Mouse (Mus musculus) intestine, embryonic 15.5 days (tissue): ENCODE measurements around the gene Gm48552. TPM values are rescaled to one million over a fixed set of nuclear protein-coding genes. Genes with fewer than 3 reads are reported as not detected.

Source experiments
- ATAC-seq: fragments of 200-750 bp; cut with Nextera tagmentation; 2 replicates; pipeline ENCODE4 v1.8.0; 2017; ENCODE audit warnings: moderate TSS enrichment, moderate library complexity
- H3K27ac ChIP-seq: fragments of 300-500 bp; sonication (generic); 2 replicates; pipeline ENCODE4 v1.5.1; 2015; ENCODE audit warnings: mild to moderate bottlenecking, inconsistent platforms
- H3K27me3 ChIP-seq: fragments of 300-500 bp; sonication (generic); replicated peaks from 2 replicates; pipeline ENCODE4 v1.6.1; 2015; ENCODE audit warnings: inconsistent platforms
- H3K36me3 ChIP-seq: fragments of 300-500 bp; sonication (generic); 2 replicates; pipeline ENCODE4 v1.6.1; 2015; ENCODE audit warnings: inconsistent platforms
- H3K4me1 ChIP-seq: fragments of 300-500 bp; sonication (generic); replicated peaks from 2 replicates; pipeline ENCODE4 v1.6.1; 2015; ENCODE audit warnings: inconsistent platforms
- H3K4me2 ChIP-seq: fragments of 300-500 bp; sonication (generic); replicated peaks from 2 replicates; pipeline ENCODE4 v1.6.1; 2015; ENCODE audit warnings: mild to moderate bottlenecking, inconsistent platforms
- H3K4me3 ChIP-seq: fragments of 300-500 bp; sonication (generic); replicated peaks from 2 replicates; pipeline ENCODE4 v1.5.1; 2015; ENCODE audit warnings: inconsistent platforms
- H3K9ac ChIP-seq: fragments of 300-500 bp; sonication (generic); 2 replicates; pipeline ENCODE4 v1.6.1; 2015; ENCODE audit warnings: inconsistent platforms
- H3K9me3 ChIP-seq: fragments of 300-500 bp; sonication (generic); 2 replicates; pipeline ENCODE4 v1.6.1; 2016; ENCODE audit warnings: inconsistent platforms
- WGBS: fragments of 180-500 bp; shearing (Covaris S2); methylation state at CpG from one replicate; pipeline ENCODE4 v1.1.7; 2015; 5-methylcytosine and 5-hydroxymethylcytosine counted together
- polyA plus RNA-seq: library from polyadenylated mRNA; unstranded; fragments of >200 nt; fragmentation: Nextera tagmentation; extraction: Ambion mirVana; gene quantifications from 2 replicates; pipeline ENCODE4 v1.2.1, GENCODE M21; 2015

Gene Gm48552
- polyA plus RNA-seq, 1 experiment from 2014 or later, result 1.4 TPM

DNA sequence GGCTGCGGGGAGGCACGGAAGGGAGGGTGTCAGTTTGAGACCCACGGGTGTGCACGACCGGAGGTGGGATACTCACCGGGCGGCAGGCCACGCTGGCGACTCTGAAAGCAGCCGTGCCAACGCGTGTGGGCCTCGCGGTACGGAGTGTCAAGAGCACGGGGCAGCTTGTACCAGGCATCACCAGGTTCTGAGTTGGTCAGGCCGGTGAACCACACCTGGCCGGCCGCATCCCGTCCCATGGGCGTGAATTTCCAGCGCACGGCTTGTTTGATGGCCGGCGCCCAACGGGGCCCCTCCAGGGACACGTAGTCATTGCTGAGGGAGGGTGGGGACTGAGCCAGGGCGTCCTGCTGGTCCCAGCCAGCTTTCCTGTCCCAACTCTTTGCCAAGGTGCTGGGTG lies 24.1 kb upstream of the Gm48552 start:
- 9% methylated on average over 28 of the region's 28 CpGs for WGBS
- Histone ChIP-seq H3K9me3 (no peaks in the 10 kb centered on the region), H3K36me3 (peaks cover 34% of the 10 kb centered on the region), H3K4me1 (peaks cover 53% of the 10 kb centered on the region), H3K4me3 (peak overlapping the region; percentile 25), H3K4me2 (peak overlapping the region; percentile 66), H3K27ac (peak overlapping the region; percentile 3), H3K9ac (peak overlapping the region; percentile 44), H3K27me3 (peaks cover 10% of the 10 kb centered on the region)
- peak; percentile 26 for ATAC-seq

GRCm38 (mm10) chr10:81365073-81365472 lies 23.7 kb upstream of the Gm48552 start:
- Histone ChIP-seq H3K36me3 (peaks cover 36% of the 10 kb centered on the region), H3K4me1 (peaks cover 49% of the 10 kb centered on the region), H3K4me2 (peak overlapping the region; percentile 66; the same call in 1 of the 2 replicates), H3K4me3 (no peak overlapping the region), H3K27ac (peak overlapping the region; percentile 3), H3K27me3 (peaks cover 10% of the 10 kb centered on the region), H3K9me3 (no peaks in the 10 kb centered on the region), H3K9ac (no peak overlapping the region; the same call in 1 of the 2 replicates)
- 35% methylated on average over 4 of the region's 4 CpGs for WGBS
- ATAC-seq, result peak; percentile 24

DNA sequence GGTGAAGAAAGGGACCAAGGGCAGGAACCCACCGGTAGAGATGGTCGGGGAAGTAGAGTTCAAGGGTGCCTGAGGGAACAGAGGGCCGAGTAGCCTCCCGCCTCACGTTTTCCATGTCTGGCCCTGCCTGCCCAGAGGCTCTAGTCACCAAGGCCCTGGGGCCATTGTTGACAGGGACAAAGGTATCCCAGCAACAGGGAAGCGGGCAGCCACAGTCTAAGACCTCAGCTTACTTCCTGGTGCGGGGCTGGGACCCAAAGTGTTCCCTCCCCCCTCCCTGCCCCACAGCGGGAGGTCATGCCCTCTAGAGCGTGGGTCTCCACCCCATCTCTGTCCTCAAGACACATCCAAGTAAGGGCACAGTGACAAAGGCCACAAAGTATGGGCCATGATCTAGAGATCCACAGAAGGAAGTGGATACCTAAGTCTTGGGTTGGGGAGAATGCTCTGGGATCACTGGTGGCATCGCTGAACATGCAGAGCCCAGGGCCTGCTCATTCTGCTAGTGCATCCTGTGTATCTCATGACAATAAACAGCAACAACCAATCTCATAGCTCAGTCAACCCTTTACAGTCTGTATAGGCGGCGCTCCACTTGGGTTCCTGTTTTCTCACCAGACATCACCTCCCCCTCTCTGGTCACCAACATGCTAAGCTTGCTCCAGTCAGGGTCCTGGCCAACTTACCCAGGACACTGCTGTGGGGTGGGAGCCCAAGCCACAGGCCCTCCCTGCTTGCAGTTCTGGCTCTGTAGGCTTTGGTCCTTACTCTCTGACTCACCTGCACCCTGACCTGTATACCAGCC lies 22.9 kb upstream of the Gm48552 start, which contains the start of gene 4930404N11Rik:
Gene 4930404N11Rik, minus strand, starts transcription at position 145 of the 805 bp plus-strand sequence.
- H3K9ac ChIP-seq, result peak within 1 kb of the TSS; percentile 44; the same call in 1 of the 2 replicates
- H3K4me2 ChIP-seq, result peak within 1 kb of the TSS; percentile 66
- peaks cover 44% of the 10 kb centered on the region for H3K4me1 ChIP-seq
- H3K27ac ChIP-seq, result peak within 1 kb of the TSS; percentile 3
- H3K4me3 ChIP-seq, result peak within 1 kb of the TSS; percentile 25
- peaks cover 43% of the 10 kb centered on the region for H3K36me3 ChIP-seq
- ATAC-seq, result peak; percentile 32
- WGBS, result 33% methylated on average over 12 of the region's 12 CpGs
- no peaks in the 10 kb centered on the region for H3K9me3 ChIP-seq
- H3K27me3 ChIP-seq, result peaks cover 10% of the 10 kb centered on the region

- no peaks in the 10 kb centered on the region for H3K9me3 ChIP-seq
- ATAC-seq, result peak; percentile 19
- no peak overlapping the region for H3K9ac ChIP-seq
- WGBS, result 72% methylated on average over 6 of the region's 6 CpGs
- H3K4me1 ChIP-seq, result peaks cover 39% of the 10 kb centered on the region
- peak overlapping the region; percentile 3; the same call in 1 of the 2 replicates for H3K27ac ChIP-seq
- peaks cover 48% of the 10 kb centered on the region for H3K36me3 ChIP-seq
- no peak overlapping the region for H3K4me2 ChIP-seq
- peaks cover 10% of the 10 kb centered on the region for H3K27me3 ChIP-seq
- no peak overlapping the region for H3K4me3 ChIP-seq
Measured at GRCm38 (mm10) chr10:81366477-81367206, 22.2 kb upstream of the Gm48552 start.

GRCm38 (mm10) chr10:81367207-81367495 lies 21.7 kb upstream of the Gm48552 start:
- no peak for ATAC-seq
- H3K27me3 ChIP-seq, result peaks cover 10% of the 10 kb centered on the region
- H3K4me1 ChIP-seq, result peaks cover 39% of the 10 kb centered on the region
- no peaks in the 10 kb centered on the region for H3K9me3 ChIP-seq
- H3K27ac ChIP-seq, result no peak overlapping the region
- WGBS, result 90% methylated on average over 6 of the region's 6 CpGs
- no peak overlapping the region for H3K4me3 ChIP-seq
- H3K4me2 ChIP-seq, result no peak overlapping the region
- peaks cover 49% of the 10 kb centered on the region for H3K36me3 ChIP-seq
- H3K9ac ChIP-seq, result no peak overlapping the region

GRCm38 (mm10) chr10:81375322-81375721 lies 13.5 kb upstream of the Gm48552 start:
- no peak overlapping the region for H3K4me2 ChIP-seq
- no peaks in the 10 kb centered on the region for H3K9me3 ChIP-seq
- H3K27me3 ChIP-seq, result no peaks in the 10 kb centered on the region
- no peak overlapping the region for H3K9ac ChIP-seq
- peaks cover 22% of the 10 kb centered on the region; the same call in 1 of the 2 replicates for H3K36me3 ChIP-seq
- no peak overlapping the region for H3K4me3 ChIP-seq
- peaks cover 19% of the 10 kb centered on the region for H3K4me1 ChIP-seq
- ATAC-seq, result no peak
- H3K27ac ChIP-seq, result no peak overlapping the region
- WGBS, result 93% methylated on average over 10 of the region's 10 CpGs

- Histone ChIP-seq H3K9ac (peak overlapping the region; percentile 92), H3K4me3 (peak overlapping the region; percentile 82), H3K36me3 (0 out of 2 replicates have a peak, but pooled peaks cover 8% of the 10 kb centered on the region), H3K4me1 (peaks cover 19% of the 10 kb centered on the region), H3K9me3 (no peaks in the 10 kb centered on the region), H3K27ac (peak overlapping the region; percentile 68; the same call in 1 of the 2 replicates), H3K4me2 (peak overlapping the region; percentile 77), H3K27me3 (no peaks in the 10 kb centered on the region)
- WGBS, result 32% methylated on average over 6 of the region's 6 CpGs
- ATAC-seq, result no peak
Measured at GRCm38 (mm10) chr10:81376561-81377361, 12.0 kb upstream of the Gm48552 start.

- WGBS, result 29% methylated on average over 2 of the region's 2 CpGs
- peak overlapping the region; percentile 92 for H3K9ac ChIP-seq
- no peak for ATAC-seq
- 0 out of 2 replicates have a peak, but pooled peaks cover 8% of the 10 kb centered on the region for H3K36me3 ChIP-seq
- H3K4me3 ChIP-seq, result peak overlapping the region; percentile 82
- no peaks in the 10 kb centered on the region for H3K9me3 ChIP-seq
- peak overlapping the region; percentile 68; the same call in 1 of the 2 replicates for H3K27ac ChIP-seq
- peaks cover 19% of the 10 kb centered on the region for H3K4me1 ChIP-seq
- H3K27me3 ChIP-seq, result no peaks in the 10 kb centered on the region
- H3K4me2 ChIP-seq, result peak overlapping the region; percentile 77
Measured at GRCm38 (mm10) chr10:81377362-81377664, 11.5 kb upstream of the Gm48552 start.

GRCm38 (mm10) chr10:81377793-81378552 lies 10.8 kb upstream of the Gm48552 start, which contains the start of gene Fzr1:
TSS of gene Fzr1 (minus strand) at chr10:81378516.
- peak within 1 kb of the TSS; percentile 77 for H3K4me2 ChIP-seq
- peaks cover 19% of the 10 kb centered on the region for H3K4me1 ChIP-seq
- peak within 1 kb of the TSS; percentile 68 for H3K27ac ChIP-seq
- ATAC-seq, result peak; percentile 29
- 0 out of 2 replicates have a peak, but pooled peaks cover 5% of the 10 kb centered on the region for H3K36me3 ChIP-seq
- under 1% methylated on average over 58 of the region's 59 CpGs for WGBS
- H3K9ac ChIP-seq, result peak within 1 kb of the TSS; percentile 92
- peak within 1 kb of the TSS; percentile 82 for H3K4me3 ChIP-seq
- no peaks in the 10 kb centered on the region for H3K27me3 ChIP-seq
- H3K9me3 ChIP-seq, result no peaks in the 10 kb centered on the region

- under 1% methylated on average over 44 of the region's 46 CpGs for WGBS
- no peaks in the 10 kb centered on the region for H3K27me3 ChIP-seq
- H3K4me1 ChIP-seq, result peaks cover 19% of the 10 kb centered on the region
- ATAC-seq, result peak; percentile 96
- H3K27ac ChIP-seq, result peak overlapping the region; percentile 56
- H3K4me3 ChIP-seq, result peak overlapping the region; percentile 82
- H3K9me3 ChIP-seq, result no peaks in the 10 kb centered on the region
- 0 out of 2 replicates have a peak, but pooled peaks cover 5% of the 10 kb centered on the region for H3K36me3 ChIP-seq
- peak overlapping the region; percentile 77 for H3K4me2 ChIP-seq
- H3K9ac ChIP-seq, result peak overlapping the region; percentile 92
Measured at GRCm38 (mm10) chr10:81378553-81379182, 10.1 kb upstream of the Gm48552 start.

GRCm38 (mm10) chr10:81379183-81379553 lies 9.6 kb upstream of the Gm48552 start:
- peak overlapping the region; percentile 56 for H3K27ac ChIP-seq
- H3K4me2 ChIP-seq, result peak overlapping the region; percentile 77
- no peak for ATAC-seq
- no peaks in the 10 kb centered on the region for H3K27me3 ChIP-seq
- peak overlapping the region; percentile 82 for H3K4me3 ChIP-seq
- no peaks in the 10 kb centered on the region for H3K9me3 ChIP-seq
- H3K36me3 ChIP-seq, result 0 out of 2 replicates have a peak, but pooled peaks cover 5% of the 10 kb centered on the region
- peaks cover 19% of the 10 kb centered on the region for H3K4me1 ChIP-seq
- H3K9ac ChIP-seq, result peak overlapping the region; percentile 39
- WGBS, result 59% methylated on average over 3 of the region's 3 CpGs
